Mouse (Mus musculus) cerebellum, adult 8-10 months (tissue): ENCODE measurements around the gene Alkbh3.

ENCODE experiments used
- DNase-seq: peaks from one replicate; pipeline ENCODE4 v3.0.0; 2022

Gene Alkbh3

DNA sequence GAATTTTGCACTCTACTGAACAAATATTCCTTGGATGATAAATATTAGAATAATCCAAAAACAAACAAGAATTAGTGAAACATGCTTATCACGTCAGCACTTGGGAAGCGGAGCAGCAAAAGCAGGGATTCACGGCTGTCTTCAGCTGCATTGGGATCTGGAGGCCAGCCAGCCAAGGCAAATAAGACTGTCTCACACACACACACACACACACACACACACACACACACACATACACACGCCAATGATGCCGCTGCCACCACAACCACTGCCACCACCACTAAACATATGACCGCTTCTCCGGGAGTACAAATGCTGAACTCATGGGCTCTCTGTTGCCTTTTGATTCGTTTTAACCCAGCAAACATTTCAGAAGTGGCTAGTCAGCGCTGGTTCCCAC lies 56.9 kb downstream of the Alkbh3 start:
- no peak for DNase-seq

DNA sequence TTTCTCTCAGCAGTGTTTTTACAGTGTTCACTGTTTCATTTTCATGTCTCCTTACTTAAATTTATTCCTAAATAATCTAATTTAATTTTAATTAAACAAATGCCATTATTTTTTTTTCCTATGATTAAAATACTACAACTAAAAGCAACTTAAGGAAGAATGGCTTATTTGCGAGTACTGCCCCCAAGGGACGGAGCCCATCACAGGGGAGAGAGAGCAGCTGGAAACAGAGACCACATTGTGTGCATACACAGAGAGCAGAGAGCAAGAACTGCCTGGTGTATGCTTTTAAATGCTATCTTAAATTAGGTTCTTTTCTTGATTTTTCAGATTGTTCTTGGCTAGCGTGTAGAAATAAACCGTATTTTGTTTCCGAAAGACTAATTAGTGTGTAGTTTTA lies 63.6 kb downstream of the Alkbh3 start:
- no peak for DNase-seq

DNA sequence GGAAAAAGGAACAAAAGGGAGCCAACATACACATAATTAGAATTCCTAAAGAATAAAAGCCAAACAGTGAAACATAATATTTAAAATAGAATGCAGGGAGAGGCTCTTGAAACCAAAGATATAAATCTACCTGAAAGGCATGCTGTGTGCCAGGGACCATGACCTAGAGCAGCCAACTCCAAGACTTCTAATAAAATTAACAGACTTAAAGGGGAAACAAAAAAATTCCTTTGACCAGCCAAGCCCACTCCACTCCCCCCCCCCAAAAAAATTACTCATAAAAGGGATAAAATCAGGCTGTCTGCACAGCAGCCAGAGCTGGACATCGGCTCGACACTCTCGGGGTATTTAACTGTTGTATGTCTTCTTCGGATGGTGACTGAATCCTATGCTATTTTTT lies 65.8 kb downstream of the Alkbh3 start:
- no peak for DNase-seq

DNA sequence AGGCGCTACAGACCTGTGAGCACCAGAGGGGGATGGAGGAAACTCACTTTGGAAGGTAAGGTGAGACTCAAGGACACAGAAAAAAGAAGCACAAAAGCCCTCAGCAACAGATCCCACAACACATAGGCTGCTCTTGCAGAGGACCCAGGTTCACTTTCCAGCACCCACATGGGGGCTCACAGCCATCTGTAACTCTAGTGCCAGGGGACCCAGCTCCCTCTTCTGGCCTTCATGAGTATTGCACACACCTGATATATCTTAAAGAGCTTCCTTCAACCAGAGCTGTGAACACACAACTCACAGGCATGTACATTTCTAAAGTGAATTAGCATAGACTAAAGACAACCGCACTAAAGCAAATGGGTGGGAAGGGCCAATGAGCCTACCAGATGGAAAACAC lies 66.5 kb downstream of the Alkbh3 start:
- DNase-seq, result no peak

DNA sequence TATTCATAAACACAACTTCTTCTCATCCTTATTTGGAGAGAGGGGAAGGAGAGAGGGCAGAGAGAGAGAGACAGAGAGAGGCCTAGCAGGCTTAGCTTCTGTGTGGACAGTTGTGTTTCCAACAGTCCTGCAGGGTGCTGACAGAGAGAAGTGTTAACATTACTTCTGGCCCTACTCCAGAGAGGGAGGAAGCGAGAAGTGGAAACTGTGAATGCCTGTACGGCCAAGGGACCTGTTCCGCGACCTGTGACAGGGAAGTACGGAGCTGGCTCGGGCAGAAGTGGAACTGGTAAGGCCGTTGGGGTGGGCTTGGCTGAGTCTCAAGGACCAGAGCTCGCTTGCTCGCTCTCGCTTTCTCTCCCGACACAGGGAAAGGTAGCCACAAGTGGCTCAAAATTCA lies 68.9 kb downstream of the Alkbh3 start:
- no peak for DNase-seq

DNA sequence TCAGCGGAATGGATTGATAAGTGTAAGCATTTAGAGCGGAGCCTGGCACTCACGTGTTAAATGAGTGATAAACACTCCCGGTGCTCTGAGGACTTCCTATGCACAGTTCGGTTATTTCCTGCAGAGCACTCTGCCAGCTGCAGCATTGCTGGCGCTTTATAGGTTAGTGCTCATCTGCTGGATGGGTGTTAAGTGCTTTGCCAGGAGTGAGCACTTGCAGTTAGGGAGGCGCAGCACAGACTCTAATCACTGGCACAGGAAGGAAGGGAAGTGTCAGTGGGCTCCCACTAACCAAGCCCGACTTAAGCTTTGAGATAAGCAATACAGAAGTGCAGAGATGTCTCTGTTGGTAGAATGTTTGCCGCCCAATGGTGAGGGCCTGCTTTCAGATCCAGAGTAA lies 72.1 kb downstream of the Alkbh3 start:
- no peak for DNase-seq
